Mouse (Mus musculus): ENCODE results near the gene Diras2.

The Diras2 gene

GRCm38 (mm10) chr13:52455329-52455728 lies 75.8 kb downstream of the Diras2 start:
- peak; percentile 77 for DNase-seq

DNA sequence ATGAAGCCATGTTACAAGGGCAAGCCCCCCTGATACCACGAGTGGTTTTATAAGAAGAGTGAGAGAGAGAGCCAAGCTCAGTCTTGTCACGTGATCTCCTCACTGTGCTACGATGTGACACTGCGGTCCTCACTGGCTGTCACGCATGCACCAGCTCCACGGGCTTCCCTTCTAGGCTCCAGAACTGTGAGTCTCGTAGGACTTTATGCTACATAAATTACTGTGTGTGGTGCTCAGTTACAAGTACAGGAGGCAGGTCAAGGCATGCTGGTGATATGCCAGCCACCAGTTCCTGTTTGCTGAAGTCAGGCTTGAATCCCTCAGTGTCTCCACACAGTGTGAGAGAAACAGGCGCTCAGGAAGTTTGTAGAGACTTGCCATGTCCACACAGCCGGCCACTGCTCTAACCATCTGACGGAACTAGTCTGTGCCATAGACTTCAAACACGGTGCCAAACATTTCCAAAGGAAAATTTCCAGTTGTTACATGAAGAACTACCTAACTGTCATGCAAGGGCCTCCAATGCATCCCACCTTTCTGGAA lies 76.3 kb downstream of the Diras2 start:
- DNase-seq: peak; percentile 41
